Mouse (Mus musculus): ENCODE results near the gene Cox14. TPM values are rescaled to one million over a fixed set of nuclear protein-coding genes. Genes with fewer than 3 reads are reported as not detected.

Gene Cox14
- polyA plus RNA-seq, 1 experiment from 2014 or later: 156 TPM

DNA sequence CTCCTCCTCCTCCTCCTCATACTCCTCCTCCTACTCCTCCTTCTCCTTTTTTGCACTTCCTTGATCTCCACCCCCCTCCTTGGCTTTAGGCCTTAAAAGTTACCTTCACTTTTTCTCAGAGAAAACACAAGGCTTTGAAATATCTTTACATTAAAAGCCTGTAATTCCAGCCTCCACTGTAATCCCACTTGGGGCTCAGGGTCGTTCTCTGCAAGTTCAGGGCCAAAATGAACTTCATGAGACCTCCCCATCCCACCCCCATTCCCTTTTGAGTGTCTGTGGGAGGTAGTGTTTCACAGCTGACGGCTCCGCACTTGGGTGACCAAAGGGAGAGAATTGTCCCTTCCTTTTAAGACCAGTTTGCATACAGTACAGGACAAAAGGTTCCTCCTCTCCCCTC is 47.5 kb downstream of the Cox14 start:
- WGBS: 26% methylated on average over 3 of the region's 3 CpGs
- ATAC-seq (ENCODE audit: low FRiP score): no peak
- H3K36me3 ChIP-seq: 0 out of 2 replicates have a peak, but pooled peaks cover 3% of the 10 kb centered on the region
- no peaks in the 10 kb centered on the region for H3K9me3 ChIP-seq (replicated peaks)
- no peaks in the 10 kb centered on the region for H3K27me3 ChIP-seq
- no peak overlapping the region for H3K9ac ChIP-seq
- H3K4me3 ChIP-seq: peak overlapping the region; percentile 84; the same call in 1 of the 2 replicates
- peak overlapping the region; percentile 93; the same call in 1 of the 2 replicates for H3K27ac ChIP-seq
- peak overlapping the region; percentile 79 for H3K4me2 ChIP-seq (replicated peaks)
- H3K4me1 ChIP-seq: peaks cover 17% of the 10 kb centered on the region

Other genes starting within 250 kb of the Cox14 start
- 2.9 and 5.5 TPM in 2 replicates for gene Faim2, start 197.5 kb upstream of the Cox14 start, polyA plus RNA-seq (2016; fragmentation: Nextera tagmentation; extraction: Ambion mirVana)
- gene Aqp2, start 146.6 kb upstream of the Cox14 start, polyA plus RNA-seq (2016; fragmentation: Nextera tagmentation; extraction: Ambion mirVana): not detected in 2 replicates
- 2.4 and 2.7 TPM in 2 replicates for gene Aqp5, start 134.8 kb upstream of the Cox14 start, polyA plus RNA-seq (2016; fragmentation: Nextera tagmentation; extraction: Ambion mirVana)
- gene Aqp6, start 124.2 kb upstream of the Cox14 start, polyA plus RNA-seq (2016; fragmentation: Nextera tagmentation; extraction: Ambion mirVana): 1.3 and 2.8 TPM in 2 replicates
- 177 and 185 TPM in 2 replicates for gene Racgap1, start 74.0 kb upstream of the Cox14 start, polyA plus RNA-seq (2016; fragmentation: Nextera tagmentation; extraction: Ambion mirVana)
- gene Asic1, start 55.2 kb upstream of the Cox14 start, polyA plus RNA-seq (2016; fragmentation: Nextera tagmentation; extraction: Ambion mirVana): 48.6 and 61.6 TPM in 2 replicates
- gene Smarcd1, start 23.5 kb upstream of the Cox14 start, polyA plus RNA-seq (2016; fragmentation: Nextera tagmentation; extraction: Ambion mirVana): 123 and 141 TPM in 2 replicates
- gene Gm17349, start 20.1 kb upstream of the Cox14 start, polyA plus RNA-seq (2016; fragmentation: Nextera tagmentation; extraction: Ambion mirVana): not detected in 2 replicates
- gene Gpd1, start 8.1 kb upstream of the Cox14 start, polyA plus RNA-seq (2016; fragmentation: Nextera tagmentation; extraction: Ambion mirVana): 0.69 and 0.92 TPM in 2 replicates
- 66.8 and 69.3 TPM in 2 replicates for gene Cers5, start 47.3 kb downstream of the Cox14 start, polyA plus RNA-seq (2016; fragmentation: Nextera tagmentation; extraction: Ambion mirVana)
- 36.1 and 44.3 TPM in 2 replicates for gene Lima1, start 149.8 kb downstream of the Cox14 start, polyA plus RNA-seq (2016; fragmentation: Nextera tagmentation; extraction: Ambion mirVana)
- 0.03 TPM in 1 of 2 replicates, not detected in the other for gene Fam186a, start 241.4 kb downstream of the Cox14 start, polyA plus RNA-seq (2016; fragmentation: Nextera tagmentation; extraction: Ambion mirVana)
- gene Larp4, start 244.4 kb downstream of the Cox14 start, polyA plus RNA-seq (2016; fragmentation: Nextera tagmentation; extraction: Ambion mirVana): 31.2 and 34.5 TPM in 2 replicates